Mouse (Mus musculus): Measurements from ENCODE around the gene Rgl3.

Gene Rgl3

DNA sequence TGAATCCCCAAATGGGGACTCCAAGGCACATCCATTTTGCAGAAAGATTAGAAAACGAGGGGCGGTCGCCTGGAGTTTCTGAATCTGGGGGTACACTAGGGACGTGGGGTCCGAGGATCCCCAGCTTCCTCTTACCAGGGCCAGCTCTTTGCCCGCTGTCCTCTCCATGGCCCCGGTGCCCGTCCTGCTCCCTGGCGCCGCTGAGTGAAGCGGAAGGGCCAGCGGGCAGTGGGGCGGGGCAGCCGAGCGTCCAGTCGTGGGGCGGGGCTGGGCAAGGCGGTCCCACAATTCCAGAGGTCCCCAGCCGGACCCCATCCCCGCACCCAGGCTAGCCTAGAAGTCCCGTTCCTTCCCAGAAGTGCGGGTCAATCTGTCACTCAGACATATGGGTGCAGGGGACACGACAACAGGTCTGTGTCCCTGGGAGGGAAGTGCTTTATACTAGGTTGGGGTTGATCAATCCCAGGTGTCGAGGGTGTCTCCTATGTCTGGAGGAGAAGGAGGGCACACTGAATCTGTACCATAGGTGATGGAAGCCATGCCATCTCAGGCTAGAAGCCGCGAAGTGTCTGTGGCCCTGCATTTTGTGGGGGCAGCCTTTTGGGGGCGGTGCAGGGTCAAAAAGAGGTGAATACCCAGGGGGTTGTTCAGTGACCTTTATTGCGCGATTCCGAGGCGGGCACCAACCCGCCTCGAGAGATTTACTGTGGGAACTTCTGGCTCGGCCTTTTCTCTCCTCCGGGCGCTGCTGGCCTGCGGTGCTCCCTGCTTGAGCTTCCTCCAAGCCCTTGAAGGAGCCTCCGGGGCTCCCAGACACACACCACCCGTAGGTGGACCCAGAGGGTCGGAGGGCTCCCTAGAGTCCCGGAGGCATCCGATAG lies at the start of gene Rgl3:
Gene Rgl3, minus strand, starts transcription at position 217 of the 881 bp plus-strand sequence.
- DNase-seq (ENCODE audit: low read depth, low spot score) = no peak

DNA sequence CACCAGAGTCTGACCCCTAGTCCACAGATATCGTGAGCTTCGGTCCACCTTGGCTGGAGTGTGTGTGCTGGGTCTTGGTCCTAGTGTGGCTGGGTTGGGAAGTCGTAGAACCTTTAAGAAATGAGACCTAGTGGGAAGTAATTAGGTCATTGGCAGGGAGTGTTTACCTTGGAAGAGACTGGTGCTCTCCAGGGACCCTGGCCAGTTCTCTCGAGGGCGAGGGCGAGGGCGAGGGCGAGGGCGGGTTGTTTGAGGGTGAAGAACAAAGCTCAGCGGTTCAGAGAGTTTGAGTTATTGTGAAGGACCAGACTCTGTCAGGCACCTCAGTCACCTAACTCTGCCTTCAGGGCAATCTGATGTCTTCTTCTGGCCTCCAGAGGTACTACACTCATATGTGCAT lies 48.6 kb upstream of the Rgl3 start:
- no peak for DNase-seq (ENCODE audit: low read depth, low spot score)

DNA sequence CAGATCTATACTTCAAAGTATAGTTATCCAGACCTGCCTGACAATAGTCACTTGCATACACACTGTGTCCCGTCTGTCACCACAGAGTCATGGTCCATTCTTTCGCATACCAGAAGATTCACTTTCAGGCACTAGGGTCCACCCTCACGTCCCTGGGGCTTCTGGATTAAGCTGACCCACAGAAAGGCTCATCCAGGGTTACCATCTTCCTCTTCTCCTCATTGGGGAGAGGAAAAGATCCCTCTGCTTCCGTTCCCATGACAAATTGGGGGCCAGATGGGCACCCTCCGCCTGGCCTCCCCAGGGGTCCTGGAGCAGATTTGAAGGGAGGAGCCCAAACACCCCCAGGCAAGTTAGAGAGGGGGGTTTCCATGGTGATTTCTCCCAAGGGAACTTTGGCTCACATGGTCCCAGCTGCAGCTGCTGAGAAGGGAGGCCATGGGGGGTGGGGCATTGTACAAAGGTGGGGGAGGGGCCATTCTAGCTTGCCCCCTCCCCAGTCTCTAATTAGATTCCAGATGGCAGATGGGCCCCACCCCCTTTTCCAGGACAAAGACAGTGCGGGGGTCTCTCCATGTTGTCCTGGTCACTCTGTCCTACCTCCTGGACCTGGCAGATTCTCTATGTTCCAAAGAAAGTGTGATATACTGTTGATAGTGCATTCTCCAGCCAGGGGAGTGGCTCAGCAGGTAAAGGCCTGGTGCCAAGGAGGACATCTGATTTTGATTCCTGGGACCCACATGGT lies 46.2 kb upstream of the Rgl3 start:
- DNase-seq (ENCODE audit: low read depth, low spot score) = no peak

DNA sequence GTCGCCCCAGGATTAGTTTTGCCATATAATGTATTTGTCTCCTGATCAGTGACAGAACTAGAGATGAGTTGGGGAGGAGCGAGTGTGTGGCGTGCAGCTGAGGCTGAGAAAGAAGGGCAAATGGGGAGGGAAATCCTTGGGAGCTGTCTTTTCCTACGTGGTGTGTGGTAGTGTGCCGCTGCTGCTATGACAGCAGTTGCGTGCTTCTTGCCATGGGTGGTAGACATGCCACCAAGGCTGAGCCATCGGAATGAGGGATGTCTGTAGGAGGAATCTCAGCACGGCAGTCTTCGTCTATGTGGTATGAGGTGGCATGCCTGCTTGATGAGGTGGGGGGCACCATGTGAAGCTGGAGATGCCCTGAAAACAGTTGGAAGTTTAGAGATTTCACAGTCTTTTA lies 41.1 kb upstream of the Rgl3 start:
- DNase-seq (ENCODE audit: low read depth, low spot score) = no peak

DNA sequence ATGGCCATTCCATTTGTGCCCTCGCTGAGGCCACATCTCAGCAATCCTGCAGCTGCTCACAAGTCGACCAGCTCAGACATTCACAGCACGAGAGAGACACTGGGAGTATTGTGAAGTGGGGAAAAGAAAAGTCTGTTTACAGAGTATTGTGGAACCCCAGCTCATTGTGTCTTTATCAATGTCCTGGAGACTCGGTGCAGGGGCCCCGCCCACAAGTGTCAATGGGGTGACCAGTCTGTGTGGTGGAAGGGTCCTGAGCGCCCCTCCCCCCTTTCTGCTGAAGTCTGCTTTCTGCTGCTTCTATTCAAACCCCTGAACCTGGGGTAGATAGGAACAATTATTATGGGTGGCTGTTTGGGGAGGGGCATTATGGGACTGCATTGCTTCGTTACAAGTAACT lies 39.2 kb upstream of the Rgl3 start:
- DNase-seq (ENCODE audit: low read depth, low spot score) = no peak

DNA sequence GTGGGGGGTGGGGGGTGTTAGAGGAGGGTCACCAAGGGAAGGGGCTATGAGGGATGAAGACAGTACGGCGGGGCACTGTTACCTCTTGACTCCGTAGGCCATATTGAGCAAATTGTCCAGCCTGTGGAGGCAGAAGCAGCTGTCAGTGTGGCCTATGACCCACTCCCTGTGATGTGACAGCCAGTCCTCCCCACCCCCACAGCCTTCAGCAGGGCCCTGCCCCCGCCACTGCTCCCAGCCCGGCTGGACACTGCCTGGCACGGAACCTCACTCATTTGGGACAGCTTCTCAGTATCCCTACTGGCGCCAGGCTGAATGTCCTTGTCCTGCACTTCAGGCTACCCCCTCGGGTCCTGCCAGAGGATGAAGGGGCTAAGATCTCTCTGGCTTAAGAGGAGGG lies 35.3 kb upstream of the Rgl3 start:
- DNase-seq (ENCODE audit: low read depth, low spot score) = no peak

DNA sequence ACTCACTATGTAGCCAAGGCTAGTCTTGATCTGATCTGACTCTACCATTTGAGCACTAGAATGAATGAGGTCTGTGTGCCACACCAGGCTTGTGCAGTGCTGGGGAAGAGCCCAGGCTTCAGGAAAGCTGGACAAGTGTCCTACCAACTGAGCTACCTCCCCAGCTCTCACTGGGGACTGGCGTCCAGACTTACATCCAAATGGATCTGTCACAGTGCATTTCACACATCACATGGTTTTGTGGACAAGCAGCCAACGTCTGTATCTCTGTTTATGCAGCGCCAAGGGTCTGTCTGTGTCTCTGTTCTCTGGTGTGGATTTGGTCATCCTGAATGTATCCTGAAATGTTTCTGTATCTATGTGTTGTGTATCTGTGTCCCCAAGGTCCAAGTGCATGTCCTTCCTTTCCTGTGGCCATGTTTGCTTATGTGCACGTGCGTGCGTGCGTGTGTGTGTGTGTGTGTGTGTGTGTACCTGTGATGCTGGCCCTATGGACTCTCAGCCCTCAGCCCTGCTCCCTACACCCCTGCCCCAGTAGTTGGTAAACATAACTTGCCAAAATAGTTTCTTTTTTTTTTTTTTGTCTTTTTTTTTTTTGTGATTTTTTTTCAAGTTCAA lies 28.1 kb upstream of the Rgl3 start:
- DNase-seq (ENCODE audit: low read depth, low spot score) = no peak

DNA sequence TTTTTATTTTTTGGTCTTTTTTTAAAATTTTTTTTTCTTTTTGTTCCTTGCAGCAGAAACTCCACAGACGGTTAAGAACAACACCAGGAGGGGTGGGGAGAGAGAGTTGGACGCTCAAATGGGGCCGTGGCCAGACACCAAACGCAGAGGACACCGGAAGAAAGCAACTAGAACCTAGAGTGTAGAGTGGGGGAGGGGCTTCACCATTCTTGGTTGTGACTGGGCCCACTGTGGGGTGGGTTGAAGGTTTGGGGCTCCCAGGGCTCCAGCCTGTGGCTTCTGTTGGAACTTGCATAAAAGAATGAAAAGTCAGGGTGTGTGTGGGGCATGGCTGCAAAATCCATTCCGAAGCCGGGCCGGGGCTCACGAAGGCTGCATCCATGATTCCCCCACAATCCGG lies 27.0 kb upstream of the Rgl3 start:
- no peak for DNase-seq (ENCODE audit: low read depth, low spot score)

DNA sequence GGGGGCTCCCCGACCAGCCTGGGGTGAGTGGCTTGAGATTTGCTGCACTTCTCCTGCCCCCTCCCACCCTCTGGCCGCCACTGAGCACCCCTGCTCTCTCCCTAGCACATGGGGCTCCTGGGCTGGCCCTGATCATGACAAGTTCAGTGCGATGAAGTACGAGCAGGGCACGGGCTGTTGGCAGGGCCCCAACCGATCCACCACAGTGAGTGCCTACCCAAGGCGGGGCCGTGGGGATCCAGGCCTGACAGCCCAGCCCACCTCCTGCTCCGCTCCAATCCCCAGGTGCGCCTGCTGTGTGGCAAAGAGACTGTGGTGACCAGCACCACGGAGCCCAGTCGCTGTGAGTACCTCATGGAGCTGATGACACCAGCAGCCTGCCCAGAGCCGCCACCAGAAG lies 23.5 kb upstream of the Rgl3 start:
- DNase-seq (ENCODE audit: low read depth, low spot score) = no peak

DNA sequence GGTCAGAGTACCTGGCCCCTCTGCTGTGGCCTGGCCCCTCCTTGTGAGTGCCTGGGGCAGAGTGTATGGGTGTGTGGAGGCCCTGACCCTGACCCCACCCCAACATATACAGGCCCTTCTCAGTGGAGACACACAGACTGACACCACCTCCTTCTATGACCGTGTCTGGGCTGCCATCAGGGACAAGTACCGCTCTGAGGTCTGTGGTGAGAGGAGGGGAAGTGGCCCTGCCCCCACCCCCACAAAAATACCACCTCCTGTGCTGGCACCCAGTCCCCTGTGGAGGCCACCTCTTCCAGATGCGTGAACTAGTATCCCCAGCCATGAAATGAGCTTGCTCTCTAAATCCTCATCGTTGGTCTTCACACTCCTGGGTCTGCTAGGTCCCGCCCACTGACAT lies 21.8 kb upstream of the Rgl3 start:
- DNase-seq (ENCODE audit: low read depth, low spot score) = no peak

DNA sequence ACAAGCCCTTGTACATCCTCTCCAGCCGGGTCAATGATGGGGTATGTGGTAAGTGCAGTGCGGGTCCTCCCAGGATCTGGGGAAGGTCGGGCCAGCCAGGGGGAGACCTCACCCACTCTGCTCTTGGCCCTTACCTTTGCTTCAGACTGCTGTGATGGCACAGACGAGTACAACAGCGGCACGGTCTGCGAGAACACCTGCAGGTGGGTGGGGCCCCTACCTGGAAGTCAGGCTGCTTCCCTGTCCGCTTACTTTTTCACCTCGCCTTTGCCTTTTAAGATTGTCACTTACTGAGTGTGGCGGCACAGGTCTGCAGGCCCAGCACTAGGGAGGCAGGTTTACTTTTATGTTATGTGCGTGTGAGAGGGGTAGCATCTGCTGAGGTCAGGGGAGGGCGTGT lies 15.3 kb upstream of the Rgl3 start:
- DNase-seq (ENCODE audit: low read depth, low spot score) = no peak

DNA sequence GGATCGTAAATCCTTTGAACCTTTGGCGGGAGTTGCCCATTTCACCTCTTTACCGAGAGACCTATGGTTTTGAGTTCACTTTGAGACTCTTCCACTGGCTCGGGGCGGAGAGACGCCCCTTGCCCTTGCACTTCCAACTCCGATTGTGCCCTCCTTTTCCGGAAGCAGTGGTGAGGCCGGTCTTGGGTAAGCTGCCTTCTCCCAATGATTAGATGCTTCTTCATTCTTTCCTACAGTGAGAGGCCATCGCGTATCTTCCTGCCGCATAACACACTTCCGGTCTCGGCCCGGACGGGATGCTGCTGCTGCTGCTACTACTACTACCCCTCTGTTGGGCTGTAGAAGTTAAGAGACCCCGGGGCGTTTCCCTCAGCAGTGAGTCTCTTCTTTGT lies 13.9 kb upstream of the Rgl3 start:
- DNase-seq (ENCODE audit: low read depth, low spot score) = no peak

DNA sequence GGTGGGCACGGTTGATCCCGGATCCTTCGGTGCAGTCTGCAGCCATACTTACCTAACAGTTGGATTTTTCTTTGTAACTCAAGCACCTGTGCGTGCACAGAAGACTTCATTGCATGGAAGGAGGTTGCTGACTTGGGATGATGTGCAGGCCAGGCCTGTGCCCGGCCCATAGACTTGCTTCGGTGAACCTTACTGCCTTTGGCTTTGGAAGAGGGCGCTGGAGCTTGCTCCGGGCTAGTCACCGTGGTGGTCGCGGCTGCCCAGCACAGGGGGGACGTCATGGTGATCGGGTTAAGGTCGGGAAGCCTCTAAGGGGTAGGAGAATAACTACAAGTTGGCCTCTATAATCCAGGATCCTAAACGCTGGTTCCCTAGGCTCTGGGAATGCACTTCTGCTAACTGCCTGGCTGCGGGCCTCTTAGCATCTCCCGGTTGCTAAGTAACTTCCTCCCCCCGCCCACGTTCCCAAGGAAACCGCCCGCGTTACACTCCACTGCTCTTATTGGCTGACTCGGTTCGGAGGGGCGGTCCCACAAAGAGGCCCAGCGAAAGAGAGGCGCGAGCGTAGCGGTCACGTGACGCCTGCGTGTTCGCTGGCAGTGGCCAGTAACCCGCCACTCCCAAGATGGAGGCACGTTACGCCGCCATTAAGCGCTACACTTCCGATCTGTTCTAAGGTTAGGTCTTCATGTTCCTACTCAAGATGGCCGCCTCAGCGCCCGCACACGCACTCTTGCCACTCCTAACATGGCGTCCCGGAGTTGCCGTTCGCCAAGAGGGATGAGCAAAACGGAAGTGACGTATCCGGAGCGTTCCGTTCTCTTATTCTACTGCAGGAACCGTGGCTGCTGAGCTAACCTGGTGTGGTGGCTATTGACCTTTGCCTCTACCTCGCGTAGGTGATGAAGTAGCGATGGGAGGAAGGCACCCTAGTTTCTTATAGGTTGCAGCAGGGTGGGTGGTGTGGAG lies 13.2 kb upstream of the Rgl3 start, which contains the start of the genes Ccdc151 and Prkcsh:
Gene Ccdc151, minus strand, starts transcription at position 441 of the 969 bp plus-strand sequence.
Gene Prkcsh, plus strand, starts transcription at position 613 of the 969 bp plus-strand sequence.
- peak; percentile 100 for DNase-seq (ENCODE audit: low read depth, low spot score)

DNA sequence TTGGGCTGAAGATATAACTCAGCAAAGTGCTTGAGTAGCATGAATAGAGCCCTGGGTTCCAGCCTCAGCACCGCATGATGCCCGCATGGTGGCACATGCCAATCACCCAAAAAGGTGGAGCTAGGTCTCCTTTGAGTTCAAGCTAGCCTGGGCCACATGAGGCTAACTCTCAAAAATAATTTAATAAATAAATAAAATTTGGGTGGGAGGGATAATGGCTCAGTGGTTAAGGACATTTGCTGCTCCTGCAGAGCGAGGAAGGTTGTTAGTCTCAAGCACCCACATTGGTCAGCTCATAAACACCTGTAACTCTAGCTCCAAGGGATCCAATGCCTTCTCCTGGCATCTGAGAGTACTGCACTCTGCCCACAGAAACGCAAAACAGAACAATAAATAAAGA lies 12.4 kb upstream of the Rgl3 start:
- no peak for DNase-seq (ENCODE audit: low read depth, low spot score)

DNA sequence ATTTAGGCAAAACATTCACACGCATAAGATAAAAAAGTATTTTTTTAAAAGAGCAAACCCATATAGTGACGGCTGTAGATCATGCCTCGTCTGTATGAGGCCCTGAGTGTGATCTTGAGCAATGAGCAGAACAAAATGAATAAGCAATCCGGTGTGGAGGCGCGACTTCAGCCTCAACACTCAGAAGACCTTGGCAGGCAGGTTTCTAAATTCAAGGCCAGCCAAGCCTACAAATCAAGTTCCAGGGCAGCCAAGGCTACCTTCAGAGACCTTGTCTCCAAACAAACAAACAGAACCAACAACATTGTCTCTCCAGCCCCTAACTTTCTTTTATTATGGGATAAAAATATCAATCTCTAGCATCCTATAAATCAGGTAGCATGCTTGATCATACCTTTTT lies 11.1 kb upstream of the Rgl3 start:
- DNase-seq (ENCODE audit: low read depth, low spot score) = no peak

DNA sequence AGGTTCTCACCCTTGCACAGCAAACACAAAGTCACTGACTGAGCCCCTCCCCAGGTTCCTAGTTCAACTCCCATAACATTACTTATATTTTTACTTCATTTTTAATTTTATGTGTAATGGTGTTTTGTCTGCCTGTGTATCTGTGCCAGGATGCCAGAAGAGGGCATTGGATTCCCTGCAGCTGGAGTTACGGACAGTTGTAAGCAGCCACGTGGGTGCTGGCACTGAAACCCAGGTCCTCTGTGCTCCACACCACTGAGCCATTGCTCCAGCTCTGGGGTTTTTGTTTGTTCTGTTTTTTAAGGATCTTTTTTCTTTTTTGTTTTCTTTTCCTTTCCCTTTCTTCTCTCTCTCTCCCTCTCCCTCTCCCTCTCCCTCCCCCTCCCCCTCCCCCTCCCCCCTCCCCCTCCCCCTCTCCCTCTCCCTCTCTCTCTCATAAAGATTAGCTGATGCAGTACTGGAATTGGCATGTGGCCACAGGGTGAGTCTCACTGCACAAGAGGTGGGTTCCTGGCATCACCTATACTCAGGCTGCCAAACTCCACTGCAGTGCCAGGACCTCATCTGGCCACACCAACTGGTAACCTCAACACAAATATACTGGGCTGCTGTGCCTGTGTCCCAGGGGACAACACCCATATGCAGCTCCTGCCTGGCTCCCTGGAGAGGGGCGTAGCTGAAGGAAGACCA lies 7.1 kb upstream of the Rgl3 start:
- DNase-seq (ENCODE audit: low read depth, low spot score) = no peak

DNA sequence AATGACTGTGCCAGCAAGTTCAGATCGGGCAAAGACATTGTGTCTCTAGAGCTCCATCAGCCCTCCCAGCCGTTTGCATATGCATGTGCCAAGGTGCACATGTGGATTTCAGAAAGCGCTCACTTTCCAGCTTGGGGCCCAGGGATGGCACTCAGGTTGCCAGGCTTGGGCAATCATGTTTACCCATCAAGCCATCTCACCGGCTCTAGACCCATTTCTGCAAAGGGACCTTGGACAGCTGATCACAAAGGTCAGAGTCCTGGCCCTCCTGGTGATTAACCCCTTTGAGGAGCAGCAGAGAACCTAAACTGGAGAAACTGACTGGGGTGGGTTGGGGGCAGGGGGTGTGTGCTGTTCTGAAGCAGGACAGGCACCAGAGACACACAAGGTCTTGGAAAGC lies 3.0 kb upstream of the Rgl3 start:
- no peak for DNase-seq (ENCODE audit: low read depth, low spot score)

DNA sequence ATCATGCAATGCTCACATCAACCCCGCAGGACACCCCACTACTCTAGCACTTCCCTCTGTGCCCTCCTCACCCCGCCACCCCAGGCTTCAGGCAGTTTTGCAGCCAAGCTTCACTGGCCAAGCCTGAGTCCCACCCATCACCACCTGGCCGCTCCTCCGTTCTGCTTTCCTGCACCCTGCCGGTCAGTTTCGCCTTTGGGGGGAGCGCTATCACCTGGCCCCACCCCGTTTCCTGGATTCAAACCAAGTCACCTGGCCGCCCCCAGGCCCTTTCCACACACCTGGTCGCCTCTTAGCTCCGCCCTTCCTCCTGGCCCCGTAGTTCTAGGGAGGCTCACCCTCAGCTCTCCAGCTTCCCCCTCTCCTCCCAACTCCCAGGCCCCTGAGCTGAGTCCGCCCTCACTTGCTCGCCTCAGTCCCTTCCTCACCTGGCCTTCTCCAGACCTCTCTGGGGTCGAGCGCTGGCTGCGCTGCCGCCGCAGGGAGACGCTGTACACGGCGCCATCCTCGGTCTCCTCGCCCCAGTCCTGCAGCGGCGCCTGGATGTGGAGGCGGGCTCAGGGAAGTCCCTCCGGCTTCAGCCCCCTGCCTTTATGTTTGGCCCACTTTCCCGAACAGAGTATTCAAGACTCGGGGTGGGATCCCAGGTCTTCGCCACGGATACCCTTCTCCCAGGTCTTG lies 685 bp downstream of the Rgl3 start:
- DNase-seq (ENCODE audit: low read depth, low spot score) = no peak

DNA sequence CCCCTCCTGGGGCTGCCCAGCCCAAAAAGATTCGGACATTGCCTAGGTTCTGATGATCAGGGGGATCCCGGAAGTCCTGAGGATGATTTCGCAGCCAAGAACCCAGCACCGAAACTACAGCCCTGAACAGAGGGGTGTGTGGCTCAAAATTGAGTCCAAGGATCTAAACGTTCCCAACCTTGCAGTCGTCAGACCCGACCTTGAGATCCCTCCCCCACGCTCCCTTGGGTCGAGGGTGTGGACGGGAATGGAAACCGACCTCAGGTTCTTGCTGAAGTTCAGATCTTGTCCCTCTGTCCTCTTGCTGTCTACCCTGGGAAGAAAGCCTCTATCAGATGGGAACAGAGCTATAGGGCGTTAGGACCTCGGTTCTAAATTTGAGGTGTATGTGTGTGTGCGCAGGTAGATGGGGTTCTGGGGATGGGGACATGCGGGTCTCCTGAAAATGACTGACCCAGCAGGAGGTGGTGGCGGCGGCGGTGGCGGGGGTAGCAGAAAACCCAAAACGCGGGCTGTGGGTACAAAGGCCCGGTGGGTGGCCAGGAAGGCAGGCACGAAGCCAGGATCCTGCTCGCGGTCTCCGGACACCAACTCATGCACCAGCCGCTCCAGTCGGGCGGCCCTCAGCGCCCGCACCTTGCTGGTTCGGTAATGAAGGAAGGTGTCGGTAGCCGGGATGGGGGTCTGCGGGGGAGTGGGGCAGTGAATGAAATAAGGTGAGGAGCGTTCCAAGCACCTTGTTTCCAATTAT lies 1.5 kb downstream of the Rgl3 start:
- no peak for DNase-seq (ENCODE audit: low read depth, low spot score)

Measured in retina, adult 2 months (tissue).